Mouse (Mus musculus): Measurements from ENCODE around the gene Retnlb.

- TF ChIP-seq CTCF (IDR thresholded peaks at IDR 0.05; ENCODE audit: low read depth), result no peak
- no peak for TF ChIP-seq EP300 (optimal IDR thresholded peaks at IDR 0.05)
Measured at GRCm38 (mm10) chr16:48798285-48798684, 18.4 kb upstream of the Retnlb start.
